Mouse (Mus musculus) lung, embryonic 15.5 days (tissue): ENCODE results near the gene Myo19. TPM values are rescaled to one million over a fixed set of nuclear protein-coding genes. Genes with fewer than 3 reads are reported as not detected.

Experiments used
- ATAC-seq: fragments of 200-750 bp; cut with Nextera tagmentation; 2 replicates; pipeline ENCODE4 v1.8.0; 2017; ENCODE audit warnings: moderate number of reproducible peaks, borderline replicate concordance; ENCODE audit not compliant: low FRiP score, low TSS enrichment; ENCODE audit errors: extremely low read depth
- H3K27ac ChIP-seq: fragments of 300-500 bp; sonication (generic); 2 replicates; pipeline ENCODE4 v1.5.1; 2015; ENCODE audit warnings: moderate library complexity, mild to moderate bottlenecking, inconsistent platforms
- H3K27me3 ChIP-seq: fragments of 300-500 bp; sonication (generic); 2 replicates; pipeline ENCODE4 v1.6.1; 2015; ENCODE audit warnings: inconsistent platforms
- H3K36me3 ChIP-seq: fragments of 300-500 bp; sonication (generic); 2 replicates; pipeline ENCODE4 v1.6.1; 2015; ENCODE audit warnings: inconsistent platforms
- H3K4me1 ChIP-seq: fragments of 300-500 bp; sonication (generic); 2 replicates; pipeline ENCODE4 v1.6.1; 2015; ENCODE audit warnings: inconsistent platforms
- H3K4me2 ChIP-seq: fragments of 300-500 bp; sonication (generic); 2 replicates; pipeline ENCODE4 v1.6.1; 2015; ENCODE audit warnings: inconsistent platforms, mild to moderate bottlenecking, moderate library complexity
- H3K4me3 ChIP-seq: fragments of 300-500 bp; sonication (generic); 2 replicates; pipeline ENCODE4 v1.5.1; 2015; ENCODE audit warnings: mild to moderate bottlenecking, inconsistent platforms
- H3K9ac ChIP-seq: fragments of 300-500 bp; sonication (generic); 2 replicates; pipeline ENCODE4 v1.6.1; 2015; ENCODE audit warnings: inconsistent platforms
- H3K9me3 ChIP-seq: fragments of 300-500 bp; sonication (generic); 2 replicates; pipeline ENCODE4 v1.6.1; 2016; ENCODE audit warnings: inconsistent platforms
- WGBS: fragments of 180-500 bp; shearing (Covaris S2); methylation state at CpG from one replicate; pipeline ENCODE4 v1.1.7; 2015; 5-methylcytosine and 5-hydroxymethylcytosine counted together
- polyA plus RNA-seq: library from polyadenylated mRNA; unstranded; fragments of >200 nt; fragmentation: Nextera tagmentation; extraction: Ambion mirVana; gene quantifications from 2 replicates; pipeline ENCODE4 v1.2.1, GENCODE M21; 2015

Myo19 gene
- polyA plus RNA-seq, 1 experiment from 2014 or later, result 9.0 TPM

DNA sequence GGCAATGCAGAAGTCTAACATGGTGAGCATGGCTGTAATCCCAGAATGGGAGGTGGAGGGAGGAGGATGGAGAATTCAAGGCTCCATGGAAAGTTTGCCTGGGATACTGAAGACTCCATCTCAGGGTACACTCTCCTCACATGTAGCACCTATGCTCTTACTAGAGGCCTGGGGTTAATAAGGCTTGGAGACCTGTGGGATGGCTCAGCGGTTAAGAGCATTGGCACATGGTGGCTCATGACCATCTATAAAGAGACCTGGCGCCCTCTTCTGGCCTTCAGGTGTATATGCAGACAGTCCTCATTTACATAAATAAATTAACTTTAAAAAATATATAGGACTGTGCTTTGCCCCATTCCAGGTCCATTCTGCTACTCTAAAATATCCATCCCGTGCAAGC lies 39.3 kb downstream of the Myo19 start:
- Histone ChIP-seq H3K27ac (no peak overlapping the region), H3K9ac (no peak overlapping the region), H3K4me1 (peaks cover 11% of the 10 kb centered on the region), H3K27me3 (no peaks in the 10 kb centered on the region), H3K9me3 (no peaks in the 10 kb centered on the region), H3K36me3 (no peaks in the 10 kb centered on the region), H3K4me2 (no peak overlapping the region), H3K4me3 (no peak overlapping the region)
- WGBS, result 31% methylated on average over 3 of the region's 3 CpGs
- no peak for ATAC-seq

DNA sequence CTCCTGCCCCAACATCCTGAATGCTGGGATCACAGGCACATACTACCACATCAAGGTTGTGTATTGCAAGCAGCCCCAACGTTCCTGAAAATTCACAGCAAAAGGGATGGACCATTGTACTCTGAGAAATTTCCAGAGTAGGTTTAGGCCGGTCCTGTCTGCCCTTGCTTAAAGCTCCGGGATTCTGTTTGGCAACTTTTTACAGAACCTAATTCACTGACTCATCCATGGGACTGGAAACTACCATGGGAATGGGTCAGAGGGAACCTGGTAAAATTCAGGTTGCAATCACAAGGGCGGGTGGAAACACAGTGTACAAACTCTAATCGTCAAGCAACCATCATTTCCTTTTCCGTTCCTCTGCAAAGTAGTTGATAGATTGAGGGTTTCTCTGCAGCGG lies 40.0 kb downstream of the Myo19 start:
- Histone ChIP-seq H3K9me3 (no peaks in the 10 kb centered on the region), H3K27me3 (no peaks in the 10 kb centered on the region), H3K27ac (no peak overlapping the region), H3K9ac (no peak overlapping the region), H3K4me2 (no peak overlapping the region), H3K36me3 (no peaks in the 10 kb centered on the region), H3K4me3 (no peak overlapping the region), H3K4me1 (peaks cover 5% of the 10 kb centered on the region)
- 60% methylated on average over 7 of the region's 7 CpGs for WGBS
- no peak for ATAC-seq

DNA sequence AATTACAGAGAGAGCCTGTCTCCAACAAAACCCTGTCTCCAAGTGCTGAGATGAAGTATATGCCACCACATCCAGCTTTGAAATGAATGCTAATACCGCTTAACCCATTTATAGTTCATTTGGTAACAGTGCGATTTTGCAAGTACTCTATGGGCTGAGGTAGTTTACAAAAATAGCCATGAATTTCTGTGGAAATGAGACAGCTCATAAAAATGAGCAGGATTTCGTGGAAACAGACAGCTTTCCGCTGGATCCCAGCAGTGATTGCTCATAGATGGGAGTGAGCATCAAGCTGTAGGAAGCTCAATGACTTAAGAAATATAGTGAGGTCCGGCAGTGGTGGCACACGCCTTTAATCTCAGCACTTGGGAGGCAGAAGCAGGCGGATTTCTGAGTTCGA lies 41.0 kb downstream of the Myo19 start:
- H3K4me1 ChIP-seq, result no peaks in the 10 kb centered on the region
- H3K9ac ChIP-seq, result no peak overlapping the region
- ATAC-seq, result no peak
- WGBS, result 85% methylated on average over 8 of the region's 8 CpGs
- no peak overlapping the region for H3K4me3 ChIP-seq
- no peak overlapping the region for H3K27ac ChIP-seq
- H3K27me3 ChIP-seq, result no peaks in the 10 kb centered on the region
- H3K9me3 ChIP-seq, result no peaks in the 10 kb centered on the region
- no peaks in the 10 kb centered on the region for H3K36me3 ChIP-seq
- no peak overlapping the region for H3K4me2 ChIP-seq

DNA sequence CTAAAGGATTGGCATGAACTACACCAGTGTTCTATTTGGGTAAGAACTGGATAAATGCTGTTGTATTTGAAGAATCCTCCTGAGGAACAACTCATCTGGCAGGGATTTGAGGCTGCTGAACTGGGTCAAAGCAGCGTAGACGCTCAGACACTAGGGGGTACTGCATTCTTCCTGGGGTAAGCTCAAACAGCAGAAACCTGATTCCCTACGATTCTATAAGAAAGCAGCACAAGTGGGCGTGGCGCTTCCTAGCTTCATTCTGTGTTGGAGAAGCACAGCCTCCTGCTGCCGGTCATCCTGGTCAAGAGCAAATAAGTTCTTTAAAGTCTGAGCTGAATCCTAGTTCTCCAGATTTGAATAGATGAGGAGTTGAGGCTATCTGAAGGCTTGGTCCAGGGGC lies 52.3 kb downstream of the Myo19 start:
- H3K4me1 ChIP-seq, result no peaks in the 10 kb centered on the region
- no peaks in the 10 kb centered on the region for H3K36me3 ChIP-seq
- ATAC-seq, result no peak
- H3K4me2 ChIP-seq, result no peak overlapping the region
- H3K27me3 ChIP-seq, result no peaks in the 10 kb centered on the region
- H3K27ac ChIP-seq, result no peak overlapping the region
- H3K9me3 ChIP-seq, result no peaks in the 10 kb centered on the region
- no peak overlapping the region for H3K4me3 ChIP-seq
- H3K9ac ChIP-seq, result no peak overlapping the region
- WGBS, result 15% methylated on average over 6 of the region's 6 CpGs

- H3K36me3 ChIP-seq, result no peaks in the 10 kb centered on the region
- WGBS, result 56% methylated on average over 8 of the region's 8 CpGs
Observed at GRCm38 (mm10) chr11:84939508-84940053, 59.6 kb downstream of the Myo19 start.

DNA sequence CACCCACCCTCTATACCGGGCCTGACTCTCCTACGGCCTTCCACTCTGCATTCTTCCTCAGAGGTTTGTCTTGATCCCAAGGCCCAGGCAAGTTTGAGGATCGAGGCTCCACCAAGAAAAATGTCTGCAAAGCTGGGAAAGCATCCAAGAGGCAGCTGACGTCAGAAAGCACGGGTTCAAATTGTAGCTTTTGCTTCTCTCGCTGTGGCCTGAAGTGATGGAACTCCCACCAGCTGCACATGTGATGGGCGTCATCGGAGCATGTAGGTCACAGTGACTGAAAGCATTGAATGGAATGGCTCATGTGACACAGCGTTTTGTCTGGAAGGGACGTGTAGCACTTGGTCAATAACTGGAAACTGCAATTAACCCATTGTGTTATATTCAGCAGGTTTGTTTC lies 60.2 kb downstream of the Myo19 start:
- Histone ChIP-seq H3K27me3 (peaks cover 19% of the 10 kb centered on the region), H3K27ac (no peak overlapping the region), H3K36me3 (no peaks in the 10 kb centered on the region), H3K9ac (no peak overlapping the region), H3K4me2 (no peak overlapping the region), H3K9me3 (no peaks in the 10 kb centered on the region), H3K4me1 (no peaks in the 10 kb centered on the region), H3K4me3 (no peak overlapping the region)
- ATAC-seq, result no peak
- WGBS, result 70% methylated on average over 10 of the region's 10 CpGs

More at GRCm38 (mm10) chr11:84939508-84940053, 59.6 kb downstream of the Myo19 start:
- Histone ChIP-seq H3K27me3 (peaks cover 17% of the 10 kb centered on the region), H3K4me3 (no peak overlapping the region), H3K9ac (no peak overlapping the region), H3K4me2 (no peak overlapping the region), H3K27ac (no peak overlapping the region), H3K9me3 (no peaks in the 10 kb centered on the region), H3K4me1 (no peaks in the 10 kb centered on the region)
- no peak for ATAC-seq

GRCm38 (mm10) chr11:84943948-84944347 lies 64.0 kb downstream of the Myo19 start:
- no peak overlapping the region for H3K27ac ChIP-seq
- H3K9me3 ChIP-seq, result no peaks in the 10 kb centered on the region
- no peak for ATAC-seq

GRCm38 (mm10) chr11:84944639-84945435 lies 64.9 kb downstream of the Myo19 start:
- H3K36me3 ChIP-seq, result no peaks in the 10 kb centered on the region
- H3K9me3 ChIP-seq, result no peaks in the 10 kb centered on the region
- H3K4me1 ChIP-seq, result no peaks in the 10 kb centered on the region
- H3K27ac ChIP-seq, result no peak overlapping the region
- 2% methylated on average over 12 of the region's 12 CpGs for WGBS
- no peak overlapping the region for H3K9ac ChIP-seq
- H3K27me3 ChIP-seq, result peaks cover 19% of the 10 kb centered on the region
- no peak overlapping the region for H3K4me2 ChIP-seq
- no peak overlapping the region for H3K4me3 ChIP-seq
- no peak for ATAC-seq

More at GRCm38 (mm10) chr11:84943948-84944347, 64.0 kb downstream of the Myo19 start:
- Histone ChIP-seq H3K4me3 (no peak overlapping the region), H3K36me3 (no peaks in the 10 kb centered on the region), H3K4me1 (no peaks in the 10 kb centered on the region), H3K27me3 (peaks cover 19% of the 10 kb centered on the region), H3K4me2 (peak overlapping the region; percentile 39), H3K9ac (no peak overlapping the region)
- WGBS, result 0% methylated on average over 15 of the region's 15 CpGs

DNA sequence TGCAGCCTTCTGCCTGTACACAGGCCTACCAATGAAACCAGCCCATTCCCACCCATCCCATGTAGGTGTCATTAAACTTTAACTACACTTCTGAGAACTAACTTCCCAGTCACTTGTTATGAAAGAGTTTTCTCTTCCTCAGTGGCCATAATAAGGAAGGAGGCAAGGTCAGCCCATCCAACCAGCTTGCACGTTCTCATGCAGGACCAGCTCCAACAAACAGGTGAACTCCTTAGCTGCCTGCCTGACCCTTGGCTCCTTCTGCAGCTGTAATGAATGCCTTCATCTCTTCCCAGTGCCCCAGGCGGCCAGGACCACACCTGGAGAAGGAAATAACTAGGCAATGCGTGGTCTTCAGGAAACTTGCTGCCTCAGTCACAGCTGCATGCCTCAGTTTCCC lies 65.9 kb downstream of the Myo19 start:
- Histone ChIP-seq H3K27ac (no peak overlapping the region), H3K9me3 (no peaks in the 10 kb centered on the region), H3K4me3 (no peak overlapping the region), H3K27me3 (peaks cover 19% of the 10 kb centered on the region), H3K4me1 (no peaks in the 10 kb centered on the region), H3K36me3 (no peaks in the 10 kb centered on the region), H3K4me2 (no peak overlapping the region), H3K9ac (no peak overlapping the region)
- no peak for ATAC-seq
- 38% methylated on average over 3 of the region's 3 CpGs for WGBS

DNA sequence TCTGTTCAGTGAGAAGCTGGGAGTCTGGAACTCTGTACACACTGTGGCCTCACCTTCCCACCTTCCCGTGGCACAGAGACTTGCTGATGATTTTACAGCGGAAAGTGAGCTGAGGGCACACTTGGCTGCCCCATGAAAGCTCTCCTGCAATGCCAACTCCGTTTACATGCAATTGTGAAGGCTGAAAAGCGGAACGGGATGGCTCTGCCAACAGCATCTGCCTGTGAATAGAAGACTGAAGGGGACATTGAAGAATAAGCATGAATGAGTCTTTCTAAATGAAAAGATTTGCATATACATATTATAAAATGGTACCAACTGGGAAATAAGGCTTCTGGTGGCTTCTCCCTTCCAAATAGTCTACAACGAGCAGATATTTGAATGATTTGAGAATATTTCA lies 67.3 kb downstream of the Myo19 start:
- H3K36me3 ChIP-seq, result no peaks in the 10 kb centered on the region
- H3K4me1 ChIP-seq, result no peaks in the 10 kb centered on the region
- H3K9ac ChIP-seq, result no peak overlapping the region
- no peak for ATAC-seq
- no peak overlapping the region for H3K4me3 ChIP-seq
- H3K9me3 ChIP-seq, result no peaks in the 10 kb centered on the region
- H3K27ac ChIP-seq, result no peak overlapping the region
- WGBS, result 77% methylated on average over 6 of the region's 6 CpGs
- peaks cover 19% of the 10 kb centered on the region for H3K27me3 ChIP-seq
- no peak overlapping the region for H3K4me2 ChIP-seq

GRCm38 (mm10) chr11:84948114-84948513 lies 68.2 kb downstream of the Myo19 start:
- H3K4me2 ChIP-seq, result no peak overlapping the region
- no peak for ATAC-seq

GRCm38 (mm10) chr11:84948526-84948925 lies 68.6 kb downstream of the Myo19 start:
- 45% methylated on average over 3 of the region's 3 CpGs for WGBS

More at GRCm38 (mm10) chr11:84948114-84948513, 68.2 kb downstream of the Myo19 start:
- Histone ChIP-seq H3K27ac (no peak overlapping the region), H3K4me3 (no peak overlapping the region), H3K4me1 (no peaks in the 10 kb centered on the region), H3K9me3 (no peaks in the 10 kb centered on the region), H3K27me3 (peaks cover 14% of the 10 kb centered on the region), H3K36me3 (no peaks in the 10 kb centered on the region), H3K9ac (no peak overlapping the region)
- WGBS, result 52% methylated on average over 3 of the region's 3 CpGs

More at GRCm38 (mm10) chr11:84948526-84948925, 68.6 kb downstream of the Myo19 start:
- Histone ChIP-seq H3K9me3 (no peaks in the 10 kb centered on the region), H3K4me1 (no peaks in the 10 kb centered on the region), H3K27ac (no peak overlapping the region), H3K27me3 (peaks cover 10% of the 10 kb centered on the region), H3K9ac (no peak overlapping the region), H3K4me2 (no peak overlapping the region), H3K36me3 (no peaks in the 10 kb centered on the region), H3K4me3 (no peak overlapping the region)
- ATAC-seq, result no peak
